Mouse (Mus musculus) lung, adult 2 months (tissue): ENCODE measurements around the gene Olig3. TPM values are rescaled to one million over a fixed set of nuclear protein-coding genes. Genes with fewer than 3 reads are reported as not detected.

Experiments
- DNase-seq: peaks from one replicate; pipeline ENCODE4 v3.0.0; 2022
- H3K4me1 ChIP-seq: fragments of 200-500 bp; 2 replicates; pipeline ENCODE4 v1.6.1; 2011; ENCODE audit warnings: low read length; ENCODE audit not compliant: control insufficient read depth, insufficient read depth
- H3K4me3 ChIP-seq: fragments of 200-500 bp; replicated peaks from 2 replicates; pipeline ENCODE3; 2011; ENCODE audit warnings: low read depth, mild to moderate bottlenecking, control low read depth, low read length; ENCODE audit errors: extremely low read depth
- CTCF ChIP-seq: fragments of 200-500 bp; IDR thresholded peaks from 2 replicates; pipeline ENCODE4 v1.5.1; 2011; ENCODE audit warnings: mild to moderate bottlenecking, low read length, control low read depth; ENCODE audit not compliant: insufficient read depth
- POLR2A ChIP-seq: fragments of 200-500 bp; IDR thresholded peaks from 2 replicates; pipeline ENCODE4 v1.6.1; 2011; ENCODE audit warnings: low read depth, mild to moderate bottlenecking, control low read depth, low read length, borderline replicate concordance; ENCODE audit errors: extremely low read depth
- WGBS: fragments of 180-500 bp; shearing (Covaris S2); methylation state at CpG from one replicate; pipeline ENCODE4 v1.1.7; 2018; 5-methylcytosine and 5-hydroxymethylcytosine counted together
- polyA plus RNA-seq: library from polyadenylated mRNA; depleted of rRNA; stranded (reverse); fragments of >200 nt; gene quantifications from 2 replicates; pipeline ENCODE4 v1.2.3, GENCODE M21; 2012; rRNA removed

The Olig3 gene
- polyA plus RNA-seq, result 0.32 and 0.49 TPM in 2 replicates

GRCm38 (mm10) chr10:19356071-19356583 lies at the start of gene Olig3:
TSS of gene Olig3 (plus strand) at chr10:19356533.
- 5% methylated on average over 9 of the region's 9 CpGs for WGBS
- no peak within 1 kb of the TSS for H3K4me3 ChIP-seq
- H3K4me1 ChIP-seq, result no peaks in the 10 kb centered on the region
- DNase-seq, result no peak
- TF ChIP-seq POLR2A (no peak), CTCF (no peak)

GRCm38 (mm10) chr10:19309681-19310395 lies 46.5 kb upstream of the Olig3 start:
- H3K4me1 ChIP-seq, result no peaks in the 10 kb centered on the region
- TF ChIP-seq POLR2A (no peak), CTCF (no peak)
- no peak overlapping the region for H3K4me3 ChIP-seq
- no peak for DNase-seq
- WGBS, result 40% methylated on average over 5 of the region's 5 CpGs

GRCm38 (mm10) chr10:19310471-19310870 lies 45.9 kb upstream of the Olig3 start:
- Histone ChIP-seq H3K4me3 (no peak overlapping the region), H3K4me1 (no peaks in the 10 kb centered on the region)
- WGBS, result 9% methylated on average over 5 of the region's 5 CpGs
- DNase-seq, result no peak
- TF ChIP-seq CTCF, result no peak
- TF ChIP-seq POLR2A, result no peak

- H3K4me1 ChIP-seq, result no peaks in the 10 kb centered on the region
- 81% methylated on average over 19 of the region's 19 CpGs for WGBS
- TF ChIP-seq CTCF, result no peak
- TF ChIP-seq POLR2A, result no peak
- DNase-seq, result no peak
- no peak overlapping the region for H3K4me3 ChIP-seq
Observed at GRCm38 (mm10) chr10:19317962-19318812, 38.1 kb upstream of the Olig3 start.

- Histone ChIP-seq H3K4me1 (no peaks in the 10 kb centered on the region), H3K4me3 (no peak overlapping the region)
- 68% methylated on average over 2 of the region's 2 CpGs for WGBS
- no peak for DNase-seq
- TF ChIP-seq CTCF, result no peak
- no peak for TF ChIP-seq POLR2A
Observed at GRCm38 (mm10) chr10:19321781-19322180, 34.6 kb upstream of the Olig3 start.

GRCm38 (mm10) chr10:19329191-19329777 lies 27.0 kb upstream of the Olig3 start:
- no peak for TF ChIP-seq POLR2A
- no peak for TF ChIP-seq CTCF
- 64% methylated on average over 3 of the region's 3 CpGs for WGBS
- Histone ChIP-seq H3K4me3 (no peak overlapping the region), H3K4me1 (no peaks in the 10 kb centered on the region)
- DNase-seq, result no peak

GRCm38 (mm10) chr10:19333425-19333824 lies 22.9 kb upstream of the Olig3 start:
- DNase-seq, result no peak
- 28% methylated on average over 1 of the region's 1 CpGs for WGBS
- TF ChIP-seq CTCF (no peak), POLR2A (no peak)

GRCm38 (mm10) chr10:19338695-19339630 lies 17.4 kb upstream of the Olig3 start:
- WGBS, result 21% methylated on average over 18 of the region's 18 CpGs
- TF ChIP-seq POLR2A (no peak), CTCF (no peak)
- Histone ChIP-seq H3K4me3 (no peak overlapping the region), H3K4me1 (no peaks in the 10 kb centered on the region)
- no peak for DNase-seq

More at GRCm38 (mm10) chr10:19333425-19333824, 22.9 kb upstream of the Olig3 start:
- Histone ChIP-seq H3K4me1 (no peaks in the 10 kb centered on the region), H3K4me3 (no peak overlapping the region)

- no peaks in the 10 kb centered on the region for H3K4me1 ChIP-seq
- no peak overlapping the region for H3K4me3 ChIP-seq
- no peak for DNase-seq
- 87% methylated on average over 6 of the region's 6 CpGs for WGBS
- no peak for TF ChIP-seq CTCF
- no peak for TF ChIP-seq POLR2A
Observed at GRCm38 (mm10) chr10:19344039-19344438, 12.3 kb upstream of the Olig3 start.
